Mouse (Mus musculus) liver, postnatal 0 days (tissue): ENCODE data around the gene Riox2.
"Not testable (repeated sequence)": the region's sequence is repeated elsewhere in the genome, so short reads cannot be mapped to it uniquely, and the experiment has no call there.

ENCODE experiments used
- CTCF ChIP-seq: sonication (generic); IDR thresholded peaks from 2 replicates; pipeline ENCODE4 v1.5.1; 2016; ENCODE audit warnings: antibody characterized with exemption, low read depth
- EP300 ChIP-seq: IDR thresholded peaks from 2 replicates; pipeline ENCODE4 v1.6.1; 2016; ENCODE audit warnings: antibody characterized with exemption, low read depth, mild to moderate bottlenecking

- not testable (repeated sequence) for TF ChIP-seq EP300, CTCF
Measured at GRCm38 (mm10) chr16:59459259-59459861, 12.2 kb upstream of the Riox2 start.
